In the genomic region with DNA sequence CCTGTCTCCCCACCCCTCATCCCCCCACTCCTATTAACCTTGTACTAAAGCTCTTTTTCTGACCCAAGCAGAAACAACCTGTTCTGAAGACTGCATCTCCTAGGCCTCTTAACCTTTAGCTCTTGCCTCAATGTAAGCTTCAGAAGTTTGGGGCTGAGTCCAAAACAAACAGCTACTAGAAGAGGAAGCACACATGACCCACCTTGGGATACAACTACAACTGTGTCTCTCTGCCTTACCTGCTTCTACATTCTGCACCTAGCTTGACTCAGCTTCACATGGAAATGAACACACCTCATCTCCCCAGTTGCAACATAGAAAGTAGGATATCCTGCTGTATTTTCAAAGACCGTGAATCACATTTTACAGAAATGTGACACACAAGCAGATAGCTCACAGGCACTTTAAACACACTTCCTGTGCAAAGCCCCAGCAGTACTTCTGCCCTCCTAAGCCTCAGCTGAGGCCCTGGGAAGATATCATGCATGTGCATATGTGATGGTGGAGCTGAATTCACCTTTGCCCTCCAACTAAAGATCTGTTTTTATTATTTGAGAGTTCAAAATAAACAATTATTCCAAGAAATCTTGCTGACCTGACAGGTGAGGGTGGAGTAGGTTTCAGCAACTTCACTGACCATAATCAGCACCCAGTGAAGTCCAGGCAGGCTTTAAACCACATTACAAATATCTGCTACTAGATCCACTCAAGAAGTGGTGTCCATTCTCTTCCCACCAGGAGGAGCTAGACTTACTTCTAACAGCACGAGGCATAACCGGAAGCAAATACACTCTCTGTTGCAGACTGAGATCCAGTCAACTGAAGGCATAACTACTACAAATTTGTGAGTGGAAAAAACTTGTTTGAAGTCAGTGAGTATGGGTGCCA, we compare ENCODE assay signal across 12 mouse cellular contexts. TPM values are rescaled to one million over a fixed set of nuclear protein-coding genes. Genes with fewer than 3 reads are reported as not detected.
DNase-seq lines count a peak whose midpoint lies in the region; ATAC-seq and TF ChIP-seq lines count a peak whose summit lies in the region.
"Had no signal": no experiment of that assay in that cellular context is flagged by ENCODE, and none has a peak within 500 bp of the region (broad histone marks: within the 10 kb centered on the region; RNA-seq: fewer than 3 reads in every experiment).

No protein-coding gene starts in this region.

- TF ChIP-seq EP300 in liver, embryonic 14.5 days (IDR thresholded peaks at IDR 0.05; ENCODE audit: low read depth) = no peak

- DNase-seq in forebrain, embryonic 14.5 days (ENCODE audit: low spot score) = peak; percentile 45
- DNase-seq in liver, embryonic 14.5 days (ENCODE audit: low read depth in 3 of 3, low spot score in 3 of 3) = no peak
- peak; percentile 43 for DNase-seq in retina, postnatal 1 day
- DNase-seq in right cerebral cortex, adult 2 months (ENCODE audit: low spot score in 2 of 2) = no peak
- no peak for DNase-seq in spleen, postnatal 36 days (ENCODE audit: low spot score in 2 of 2)
- DNase-seq: adrenal gland, postnatal 10 days; cerebellum, postnatal 25 days had no signal

- TF ChIP-seq CTCF in liver, embryonic 14.5 days (IDR thresholded peaks at IDR 0.05; ENCODE audit: low read depth) = peak; percentile 31; the same call in 1 of the 2 replicates

- no peaks in the 10 kb centered on the region for H3K9me3 ChIP-seq in forebrain, embryonic 14.5 days (replicated peaks; ENCODE audit: control insufficient read depth, low read length)
- H3K9me3 ChIP-seq in forebrain, embryonic 13.5 days (replicated peaks) = no peaks in the 10 kb centered on the region
- H3K9me3 ChIP-seq in liver, embryonic 14.5 days (ENCODE audit: control insufficient read depth, low read length) = no peaks in the 10 kb centered on the region
- H3K9me3 ChIP-seq in liver, embryonic 12.5 days (replicated peaks) = no peaks in the 10 kb centered on the region
- H3K9me3 ChIP-seq: heart, embryonic 10.5 days had no signal

- H3K4me1 ChIP-seq in forebrain, embryonic 14.5 days (ENCODE audit: control insufficient read depth, insufficient read depth, low read length) = peaks cover 2% of the 10 kb centered on the region; the same call in 1 of the 2 replicates
- peaks cover 23% of the 10 kb centered on the region for H3K4me1 ChIP-seq in forebrain, embryonic 13.5 days
- no peaks in the 10 kb centered on the region for H3K4me1 ChIP-seq in liver, embryonic 14.5 days (replicated peaks; ENCODE audit: control insufficient read depth in 2 of 2, insufficient read depth in 2 of 2, low read length in 1 of 2)
- no peaks in the 10 kb centered on the region for H3K4me1 ChIP-seq in liver, embryonic 12.5 days

- 83% methylated on average over 3 of the region's 3 CpGs for WGBS in forebrain, embryonic 14.5 days
- WGBS in forebrain, embryonic 13.5 days = 77% methylated on average over 3 of the region's 3 CpGs
- WGBS in liver, embryonic 14.5 days (ENCODE audit: insufficient replicate concordance) = 39% methylated on average over 3 of the region's 3 CpGs
- WGBS in liver, embryonic 12.5 days (ENCODE audit: insufficient replicate concordance) = 44% methylated on average over 3 of the region's 3 CpGs

- no peak overlapping the region for H3K27ac ChIP-seq in forebrain, embryonic 14.5 days (ENCODE audit: low read depth, low read length)
- no peak overlapping the region for H3K27ac ChIP-seq in forebrain, embryonic 13.5 days
- H3K27ac ChIP-seq in liver, embryonic 14.5 days = no peak overlapping the region
- no peak overlapping the region for H3K27ac ChIP-seq in liver, embryonic 12.5 days
- H3K27ac ChIP-seq: heart, embryonic 10.5 days had no signal

- no peak overlapping the region for H3K9ac ChIP-seq in forebrain, embryonic 14.5 days (ENCODE audit: low read length)
- H3K9ac ChIP-seq in forebrain, embryonic 13.5 days = no peak overlapping the region
- no peak overlapping the region for H3K9ac ChIP-seq in liver, embryonic 14.5 days (replicated peaks)
- no peak overlapping the region for H3K9ac ChIP-seq in liver, embryonic 12.5 days

- no peak overlapping the region for H3K4me3 ChIP-seq in forebrain, embryonic 14.5 days (ENCODE audit: low read depth, low read length)
- no peak overlapping the region for H3K4me3 ChIP-seq in forebrain, embryonic 13.5 days
- no peak overlapping the region for H3K4me3 ChIP-seq in liver, embryonic 14.5 days (ENCODE audit: insufficient read depth in 1 of 2, low read depth in 2 of 2, low read length in 2 of 2)
- no peak overlapping the region for H3K4me3 ChIP-seq in liver, embryonic 12.5 days
- H3K4me3 ChIP-seq: heart, embryonic 10.5 days had no signal

- H3K4me2 ChIP-seq in forebrain, embryonic 14.5 days (ENCODE audit: low read length) = no peak overlapping the region
- H3K4me2 ChIP-seq in forebrain, embryonic 13.5 days = no peak overlapping the region
- H3K4me2 ChIP-seq in liver, embryonic 14.5 days (ENCODE audit: low read depth) = no peak overlapping the region
- no peak overlapping the region for H3K4me2 ChIP-seq in liver, embryonic 12.5 days

- no peaks in the 10 kb centered on the region for H3K36me3 ChIP-seq in forebrain, embryonic 14.5 days (ENCODE audit: control insufficient read depth, insufficient read depth, low read length)
- no peaks in the 10 kb centered on the region for H3K36me3 ChIP-seq in forebrain, embryonic 13.5 days (ENCODE audit: poor library complexity, severe bottlenecking)
- H3K36me3 ChIP-seq in liver, embryonic 14.5 days (replicated peaks; ENCODE audit: control insufficient read depth, insufficient read depth, low read depth) = no peaks in the 10 kb centered on the region
- no peaks in the 10 kb centered on the region for H3K36me3 ChIP-seq in liver, embryonic 12.5 days
- H3K36me3 ChIP-seq: heart, embryonic 10.5 days had no signal

- no peak for ATAC-seq in forebrain, embryonic 14.5 days
- no peak for ATAC-seq in forebrain, embryonic 13.5 days
- no peak for ATAC-seq in liver, embryonic 14.5 days (ENCODE audit: insufficient read depth)
- no peak for ATAC-seq in liver, embryonic 12.5 days
- ATAC-seq in common myeloid progenitor, adult 5-6 weeks (replicated peaks; ENCODE audit: low read depth, poor library complexity, severe bottlenecking) = 0 out of 2 replicates have a peak, but pooled peaks have one; percentile 62
- ATAC-seq: inflammation-experienced regulatory T-cells, adult 6 months had no signal

- H3K27me3 ChIP-seq in forebrain, embryonic 14.5 days (replicated peaks; ENCODE audit: control insufficient read depth, insufficient read depth, low read length) = no peaks in the 10 kb centered on the region
- no peaks in the 10 kb centered on the region for H3K27me3 ChIP-seq in forebrain, embryonic 13.5 days
- no peaks in the 10 kb centered on the region for H3K27me3 ChIP-seq in liver, embryonic 14.5 days (ENCODE audit: control insufficient read depth, insufficient read depth, low read length)
- no peaks in the 10 kb centered on the region for H3K27me3 ChIP-seq in liver, embryonic 12.5 days (replicated peaks)

RNA-seq across cellular contexts. Expression of a gene that starts 29.7 kb away (rescaled TPM):
- polyA plus RNA-seq in forebrain, embryonic 14.5 days (2014; fragmentation: Nextera tagmentation; extraction: Ambion mirVana) = 186 and 229 TPM in 2 replicates
- 116 and 122 TPM in 2 replicates for polyA plus RNA-seq in forebrain, embryonic 13.5 days (2015; fragmentation: Nextera tagmentation; extraction: Ambion mirVana)
- polyA plus RNA-seq in liver, embryonic 14.5 days (2012; rRNA removed) = 9.1 and 9.9 TPM in 2 replicates
- polyA plus RNA-seq in liver, embryonic 14.5 days (2014; fragmentation: Nextera tagmentation; extraction: Ambion mirVana) = 7.2 and 8.5 TPM in 2 replicates
- 13.0 and 13.1 TPM in 2 replicates for polyA plus RNA-seq in liver, embryonic 12.5 days (2016; fragmentation: Nextera tagmentation; extraction: Ambion mirVana)
- total RNA-seq in common myeloid progenitor, adult 5-6 weeks (2017) = 1.7 and 2.1 TPM in 2 replicates
- polyA plus RNA-seq: inflammation-experienced regulatory T-cells, adult 6 months had no signal

Comparison
In these comparisons a context has a peak if more than half of its experiments do, and no peak if none do; other contexts are left out.
1. DNase-seq: peak in forebrain, embryonic 14.5 days (single experiment) and retina, postnatal 1 day (single experiment); none in liver, embryonic 14.5 days (0 of 3), right cerebral cortex, adult 2 months (0 of 2) and spleen, postnatal 36 days (0 of 2).